Mouse (Mus musculus) forebrain, embryonic 14.5 days (tissue): Measurements from ENCODE around the gene Pcnt. TPM values are rescaled to one million over a fixed set of nuclear protein-coding genes. Genes with fewer than 3 reads are reported as not detected.

Experiments
- ATAC-seq: fragments of 200-750 bp; cut with Nextera tagmentation; 2 replicates; pipeline ENCODE4 v1.8.0; 2017; ENCODE audit warnings: mild to moderate bottlenecking, moderate library complexity
- DNase-seq: peaks from one replicate; pipeline ENCODE4 v3.0.0-alpha.2; 2015; ENCODE audit warnings: low spot score
- H3K27ac ChIP-seq: fragments of 300-500 bp; sonication (generic); 2 replicates; pipeline ENCODE4 v1.5.1; 2014; ENCODE audit warnings: low read depth, mild to moderate bottlenecking, control low read depth, low read length, moderate library complexity
- H3K27me3 ChIP-seq: fragments of 300-500 bp; sonication (generic); replicated peaks from 2 replicates; pipeline ENCODE4 v1.6.1; 2014; ENCODE audit warnings: low read length, control low read depth, mixed read lengths; ENCODE audit not compliant: control insufficient read depth, insufficient read depth
- H3K36me3 ChIP-seq: fragments of 300-500 bp; sonication (generic); 2 replicates; pipeline ENCODE4 v1.6.1; 2014; ENCODE audit warnings: low read length, control low read depth; ENCODE audit not compliant: control insufficient read depth, insufficient read depth
- H3K4me1 ChIP-seq: fragments of 300-500 bp; sonication (generic); 2 replicates; pipeline ENCODE4 v1.6.1; 2014; ENCODE audit warnings: antibody characterized with exemption, low read length, control low read depth; ENCODE audit not compliant: control insufficient read depth, insufficient read depth
- H3K4me2 ChIP-seq: fragments of 300-500 bp; sonication (generic); 2 replicates; pipeline ENCODE4 v1.6.1; 2014; ENCODE audit warnings: mild to moderate bottlenecking, control low read depth, low read length
- H3K4me3 ChIP-seq: fragments of 300-500 bp; sonication (generic); 2 replicates; pipeline ENCODE4 v1.5.1; 2014; ENCODE audit warnings: low read depth, low read length, control low read depth
- H3K9ac ChIP-seq: fragments of 300-500 bp; sonication (generic); 2 replicates; pipeline ENCODE4 v1.6.1; 2014; ENCODE audit warnings: mild to moderate bottlenecking, low read length, control low read depth, moderate library complexity
- H3K9me3 ChIP-seq: fragments of 300-500 bp; sonication (generic); replicated peaks from 2 replicates; pipeline ENCODE4 v1.6.1; 2016; ENCODE audit warnings: low read length, control low read depth, mixed read lengths; ENCODE audit not compliant: control insufficient read depth
- WGBS: fragments of 180-500 bp; shearing (Covaris S2); extraction: QIAGEN DNeasy Blood & Tissue Kit; methylation state at CpG from one replicate; pipeline ENCODE4 v1.1.7; 2014; 5-methylcytosine and 5-hydroxymethylcytosine counted together
- polyA plus RNA-seq: library from polyadenylated mRNA; unstranded; fragments of >200 nt; fragmentation: Nextera tagmentation; extraction: Ambion mirVana; gene quantifications from 2 replicates; pipeline ENCODE4 v1.2.1, GENCODE M21; 2014

Gene Pcnt
- polyA plus RNA-seq, 1 experiment from 2014 or later = 10.5 TPM

- H3K4me2 ChIP-seq = no peak overlapping the region
- H3K27me3 ChIP-seq = no peaks in the 10 kb centered on the region
- peaks cover 53% of the 10 kb centered on the region for H3K36me3 ChIP-seq
- H3K4me3 ChIP-seq = no peak overlapping the region
- WGBS = 94% methylated on average over 9 of the region's 9 CpGs
- H3K27ac ChIP-seq = no peak overlapping the region
- ATAC-seq = no peak
- H3K9me3 ChIP-seq = no peaks in the 10 kb centered on the region
- DNase-seq = no peak
- no peak overlapping the region for H3K9ac ChIP-seq
- H3K4me1 ChIP-seq = peaks cover 14% of the 10 kb centered on the region; the same call in 1 of the 2 replicates
Observed at GRCm38 (mm10) chr10:76439107-76439890, 3.3 kb downstream of the Pcnt start.

GRCm38 (mm10) chr10:76433925-76434324 lies 8.7 kb downstream of the Pcnt start:
- no peaks in the 10 kb centered on the region for H3K27me3 ChIP-seq
- H3K9me3 ChIP-seq = no peaks in the 10 kb centered on the region
- no peaks in the 10 kb centered on the region for H3K4me1 ChIP-seq
- peaks cover 95% of the 10 kb centered on the region for H3K36me3 ChIP-seq
- DNase-seq = no peak
- H3K4me3 ChIP-seq = no peak overlapping the region
- 85% methylated on average over 11 of the region's 11 CpGs for WGBS
- ATAC-seq = no peak
- H3K9ac ChIP-seq = no peak overlapping the region
- H3K27ac ChIP-seq = no peak overlapping the region
- no peak overlapping the region for H3K4me2 ChIP-seq

GRCm38 (mm10) chr10:76425674-76426073 lies 16.9 kb downstream of the Pcnt start:
- 94% methylated on average over 7 of the region's 7 CpGs for WGBS
- H3K27me3 ChIP-seq = no peaks in the 10 kb centered on the region
- DNase-seq (no peak), ATAC-seq (no peak)
- H3K4me3 ChIP-seq = no peak overlapping the region
- H3K9me3 ChIP-seq = no peaks in the 10 kb centered on the region
- H3K9ac ChIP-seq = no peak overlapping the region
- H3K4me2 ChIP-seq = no peak overlapping the region
- no peak overlapping the region for H3K27ac ChIP-seq
- peaks cover 94% of the 10 kb centered on the region for H3K36me3 ChIP-seq
- no peaks in the 10 kb centered on the region for H3K4me1 ChIP-seq

GRCm38 (mm10) chr10:76416811-76417210 lies 25.8 kb downstream of the Pcnt start:
- Histone ChIP-seq H3K4me2 (no peak overlapping the region), H3K4me1 (no peaks in the 10 kb centered on the region), H3K9ac (no peak overlapping the region), H3K9me3 (no peaks in the 10 kb centered on the region), H3K27ac (no peak overlapping the region), H3K27me3 (no peaks in the 10 kb centered on the region), H3K36me3 (peaks cover 91% of the 10 kb centered on the region), H3K4me3 (no peak overlapping the region)
- 91% methylated on average over 12 of the region's 12 CpGs for WGBS
- no peak for ATAC-seq
- no peak for DNase-seq

- 88% methylated on average over 10 of the region's 10 CpGs for WGBS
- Histone ChIP-seq H3K9ac (no peak overlapping the region), H3K27me3 (no peaks in the 10 kb centered on the region), H3K36me3 (peaks cover 89% of the 10 kb centered on the region), H3K4me3 (no peak overlapping the region), H3K9me3 (no peaks in the 10 kb centered on the region), H3K4me2 (no peak overlapping the region), H3K4me1 (no peaks in the 10 kb centered on the region), H3K27ac (no peak overlapping the region)
- no peak for DNase-seq
- ATAC-seq = no peak
Observed at GRCm38 (mm10) chr10:76408520-76408919, 34.1 kb downstream of the Pcnt start.

- H3K36me3 ChIP-seq = peaks cover 52% of the 10 kb centered on the region
- no peaks in the 10 kb centered on the region for H3K9me3 ChIP-seq
- H3K4me1 ChIP-seq = no peaks in the 10 kb centered on the region
- H3K4me2 ChIP-seq = no peak overlapping the region
- no peak overlapping the region for H3K4me3 ChIP-seq
- ATAC-seq = no peak
- no peak overlapping the region for H3K27ac ChIP-seq
- no peak for DNase-seq
- WGBS = 96% methylated on average over 12 of the region's 12 CpGs
- no peak overlapping the region for H3K9ac ChIP-seq
- no peaks in the 10 kb centered on the region for H3K27me3 ChIP-seq
Observed at GRCm38 (mm10) chr10:76392596-76392995, 50.0 kb downstream of the Pcnt start.

- H3K4me2 ChIP-seq = no peak overlapping the region
- no peaks in the 10 kb centered on the region for H3K27me3 ChIP-seq
- H3K4me3 ChIP-seq = no peak overlapping the region
- H3K4me1 ChIP-seq = no peaks in the 10 kb centered on the region
- no peaks in the 10 kb centered on the region for H3K9me3 ChIP-seq
- 88% methylated on average over 9 of the region's 9 CpGs for WGBS
- DNase-seq (peak; percentile 7), ATAC-seq (no peak)
- H3K36me3 ChIP-seq = peaks cover 55% of the 10 kb centered on the region
- no peak overlapping the region for H3K9ac ChIP-seq
- H3K27ac ChIP-seq = no peak overlapping the region
Observed at GRCm38 (mm10) chr10:76391786-76392185, 50.8 kb downstream of the Pcnt start.

GRCm38 (mm10) chr10:76391166-76391565 lies 51.4 kb downstream of the Pcnt start:
- Histone ChIP-seq H3K4me1 (no peaks in the 10 kb centered on the region), H3K4me2 (no peak overlapping the region), H3K36me3 (peaks cover 56% of the 10 kb centered on the region), H3K27me3 (no peaks in the 10 kb centered on the region), H3K4me3 (no peak overlapping the region), H3K27ac (no peak overlapping the region), H3K9me3 (no peaks in the 10 kb centered on the region), H3K9ac (no peak overlapping the region)
- no peak for DNase-seq
- ATAC-seq = no peak
- 96% methylated on average over 9 of the region's 9 CpGs for WGBS

GRCm38 (mm10) chr10:76374981-76375380 lies 67.6 kb downstream of the Pcnt start:
- WGBS = 94% methylated on average over 18 of the region's 18 CpGs
- Histone ChIP-seq H3K4me2 (no peak overlapping the region), H3K4me1 (no peaks in the 10 kb centered on the region), H3K4me3 (no peak overlapping the region), H3K9me3 (no peaks in the 10 kb centered on the region), H3K27ac (no peak overlapping the region), H3K9ac (no peak overlapping the region), H3K36me3 (peaks cover 58% of the 10 kb centered on the region), H3K27me3 (no peaks in the 10 kb centered on the region)
- ATAC-seq = no peak
- DNase-seq = no peak
